Mouse (Mus musculus) heart, embryonic 13.5 days (tissue): ENCODE measurements around the gene Lipo3. TPM values are rescaled to one million over a fixed set of nuclear protein-coding genes. Genes with fewer than 3 reads are reported as not detected.
A peak's percentile ranks its signal among the peaks of the same experiment; 100 is the strongest.
"Not testable (repeated sequence)": the region's sequence is repeated elsewhere in the genome, so short reads cannot be mapped to it uniquely, and the experiment has no call there.

Source experiments
- ATAC-seq: fragments of 200-750 bp; cut with Nextera tagmentation; 2 replicates; pipeline ENCODE4 v1.8.0; 2017; ENCODE audit warnings: moderate TSS enrichment; ENCODE audit not compliant: insufficient number of reproducible peaks, low FRiP score, low TSS enrichment; ENCODE audit errors: extremely low read depth
- H3K27ac ChIP-seq: fragments of 300-500 bp; sonication (generic); replicated peaks from 2 replicates; pipeline ENCODE4 v1.5.1; 2015; ENCODE audit warnings: moderate library complexity, mild to moderate bottlenecking, inconsistent platforms
- H3K27me3 ChIP-seq: fragments of 300-500 bp; sonication (generic); replicated peaks from 2 replicates; pipeline ENCODE4 v1.6.1; 2015; ENCODE audit warnings: mild to moderate bottlenecking, inconsistent platforms
- H3K36me3 ChIP-seq: fragments of 300-500 bp; sonication (generic); 2 replicates; pipeline ENCODE4 v1.6.1; 2015; ENCODE audit warnings: mild to moderate bottlenecking, inconsistent platforms
- H3K4me1 ChIP-seq: fragments of 300-500 bp; sonication (generic); 2 replicates; pipeline ENCODE4 v1.6.1; 2015; ENCODE audit warnings: inconsistent platforms
- H3K4me2 ChIP-seq: fragments of 300-500 bp; sonication (generic); 2 replicates; pipeline ENCODE4 v1.6.1; 2015; ENCODE audit warnings: inconsistent platforms, mild to moderate bottlenecking, moderate library complexity
- H3K4me3 ChIP-seq: fragments of 300-500 bp; sonication (generic); 2 replicates; pipeline ENCODE4 v1.5.1; 2015; ENCODE audit warnings: moderate library complexity, mild to moderate bottlenecking, inconsistent platforms
- H3K9ac ChIP-seq: fragments of 300-500 bp; sonication (generic); 2 replicates; pipeline ENCODE4 v1.6.1; 2015; ENCODE audit warnings: inconsistent platforms, mild to moderate bottlenecking, moderate library complexity
- H3K9me3 ChIP-seq: fragments of 300-500 bp; sonication (generic); 2 replicates; pipeline ENCODE4 v1.6.1; 2016; ENCODE audit warnings: inconsistent platforms
- WGBS: fragments of 180-500 bp; shearing (Covaris S2); methylation state at CpG from one replicate; pipeline ENCODE4 v1.1.7; 2015; ENCODE audit warnings: mixed read lengths; 5-methylcytosine and 5-hydroxymethylcytosine counted together
- microRNA-seq: library from miRNA; unstranded; fragments of <30 nt; microRNA quantifications from one replicate; pipeline ENCODE4, GENCODE M21; 2016
- polyA plus RNA-seq: library from polyadenylated mRNA; unstranded; fragments of >200 nt; fragmentation: Nextera tagmentation; extraction: Ambion mirVana; gene quantifications from 2 replicates; pipeline ENCODE4 v1.2.1, GENCODE M21; 2015

Lipo3 gene
- 12.0 and 12.8 TPM in 2 replicates for polyA plus RNA-seq

DNA sequence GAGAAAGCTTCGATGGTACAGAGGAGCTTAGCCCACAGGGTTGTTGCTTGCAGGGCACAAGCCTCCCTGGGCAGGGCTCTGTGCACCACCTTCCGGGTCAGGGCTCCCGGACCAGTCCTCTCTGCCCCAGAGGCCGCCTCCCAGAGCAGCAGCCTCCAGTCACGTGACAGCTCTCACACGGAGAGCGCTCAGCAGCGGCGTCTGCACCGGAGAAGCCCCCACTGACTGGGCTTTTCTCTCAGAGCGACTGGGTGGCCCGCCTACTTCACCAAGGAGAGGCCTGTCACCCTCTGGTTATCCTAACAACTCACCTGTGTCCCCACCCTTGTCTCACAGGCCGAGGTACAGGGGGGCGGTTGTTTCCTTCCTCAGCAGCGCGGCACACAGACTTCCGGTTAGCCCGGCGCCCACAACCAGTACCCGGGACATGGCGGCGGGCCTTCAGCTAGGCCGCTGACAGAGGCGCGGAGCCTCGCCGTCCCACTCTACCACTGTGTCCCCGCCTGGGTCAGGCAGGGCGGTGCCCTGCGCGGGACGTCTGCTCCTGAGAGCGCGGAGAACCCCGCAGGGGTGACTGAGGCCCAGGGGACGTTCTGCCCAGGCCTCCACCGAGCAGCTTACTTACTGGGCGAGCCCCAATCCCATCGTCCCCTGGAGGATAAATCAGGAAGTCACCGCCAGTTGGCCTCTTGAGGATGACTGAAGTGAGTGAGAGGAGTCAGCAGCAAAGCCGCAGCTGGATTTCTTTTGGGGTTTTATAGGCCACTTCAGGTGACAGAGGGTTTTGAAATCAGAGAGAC lies at the start of gene Lipo3:
TSS of gene Lipo3 (minus strand) at position 665 of the 800 bp plus-strand sequence.
- not testable (repeated sequence) for H3K36me3 ChIP-seq, H3K9ac ChIP-seq, H3K9me3 ChIP-seq, ATAC-seq, H3K4me1 ChIP-seq, H3K27me3 ChIP-seq, H3K27ac ChIP-seq
- 22% methylated on average over 13 of the region's 41 CpGs for WGBS
- H3K4me3 ChIP-seq, result peak within 1 kb of the TSS; percentile 36
- H3K4me2 ChIP-seq, result peak within 1 kb of the TSS; percentile 59

DNA sequence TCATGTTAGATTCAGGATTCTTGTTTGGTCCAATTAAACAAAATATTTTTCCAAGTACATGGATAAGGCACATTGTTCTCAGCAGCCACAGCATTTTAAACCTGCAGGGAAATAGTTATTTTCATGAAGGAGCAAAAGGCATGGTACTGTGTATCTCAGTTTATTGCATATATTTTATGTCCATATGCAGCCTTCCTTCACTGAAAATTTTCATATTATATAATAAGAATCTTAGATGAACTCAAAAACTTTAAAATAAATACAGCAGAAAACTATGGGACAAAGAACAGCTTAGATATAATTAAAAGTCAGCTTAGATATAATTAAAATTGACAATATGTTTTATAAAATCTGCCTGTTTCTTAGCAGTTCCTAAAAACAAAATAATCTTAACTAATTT lies 25.6 kb upstream of the Lipo3 start, which contains the start of gene Lipo1:
TSS of gene Lipo1 (minus strand) at position 101 of the 400 bp plus-strand sequence.
- not testable (repeated sequence) for H3K36me3 ChIP-seq, H3K4me1 ChIP-seq, H3K9ac ChIP-seq, H3K27ac ChIP-seq, H3K9me3 ChIP-seq, H3K4me2 ChIP-seq, H3K4me3 ChIP-seq, H3K27me3 ChIP-seq, ATAC-seq

DNA sequence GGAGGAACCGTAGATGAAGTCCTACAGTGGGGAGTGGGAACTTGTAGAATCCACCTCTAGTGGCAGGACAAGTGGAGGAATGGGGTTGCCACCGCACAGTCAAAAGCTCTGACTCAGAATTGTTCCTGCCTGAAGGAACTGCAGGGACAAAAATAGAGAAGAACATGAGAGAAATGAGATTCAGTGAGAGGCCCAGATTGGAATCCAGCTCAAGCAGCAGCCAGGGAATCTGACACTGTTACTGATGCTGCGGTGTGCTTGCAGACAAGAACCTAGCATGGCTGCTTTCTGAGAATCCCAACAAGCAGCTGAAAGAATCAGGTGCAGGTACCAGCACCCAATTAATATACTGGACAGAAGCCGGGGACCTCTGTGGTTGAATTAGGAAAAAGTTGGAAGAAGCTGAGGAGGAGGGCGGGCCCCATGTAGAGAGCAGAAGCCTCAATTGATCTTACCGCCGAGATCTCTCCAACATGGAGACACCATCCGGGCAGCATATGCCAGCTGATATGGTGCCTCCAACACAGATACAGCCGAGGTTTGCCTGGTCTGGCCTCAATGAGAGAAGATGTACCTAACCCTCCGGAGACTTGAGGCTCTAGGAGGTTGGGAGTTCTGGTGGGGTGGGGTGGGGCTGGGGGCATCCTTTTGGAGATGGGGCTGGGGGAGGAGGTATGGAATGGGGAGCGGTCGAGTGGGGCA lies 25.0 kb upstream of the Lipo3 start:
- 73% methylated on average over 12 of the region's 12 CpGs for WGBS

DNA sequence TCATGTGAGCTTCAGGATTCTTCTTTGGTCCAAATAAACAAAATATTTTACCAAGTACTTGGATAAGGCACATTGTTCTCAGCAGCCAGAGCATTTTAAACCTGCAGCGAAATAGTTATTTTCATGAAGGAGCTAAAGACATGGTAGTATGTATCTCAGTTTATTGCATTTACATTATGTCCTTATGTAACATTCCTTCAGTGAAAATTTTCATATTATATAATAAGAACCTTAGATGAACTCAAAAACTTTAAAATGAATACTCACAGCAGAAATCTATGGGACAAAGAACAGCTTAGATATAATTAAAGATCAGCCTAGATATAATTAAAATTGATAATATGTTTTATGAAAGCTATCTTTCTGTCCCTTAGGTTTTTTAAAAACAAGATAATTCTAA lies 10.5 kb downstream of the Lipo3 start, which contains the start of gene Lipo2:
TSS of gene Lipo2 (minus strand) at position 101 of the 400 bp plus-strand sequence.
- 81% methylated on average over 1 of the region's 1 CpGs for WGBS
- H3K4me2 ChIP-seq, H3K36me3 ChIP-seq, H3K9me3 ChIP-seq, H3K4me1 ChIP-seq, H3K9ac ChIP-seq, H3K27me3 ChIP-seq, H3K4me3 ChIP-seq, H3K27ac ChIP-seq, ATAC-seq: not testable (repeated sequence)

More for the DNA sequence above, 25.0 kb upstream of the Lipo3 start:
- Histone ChIP-seq H3K4me2 (no peak overlapping the region), H3K9me3 (no peaks in the 10 kb centered on the region), H3K9ac (no peak overlapping the region), H3K27me3 (no peaks in the 10 kb centered on the region), H3K4me3 (no peak overlapping the region), H3K27ac (no peak overlapping the region), H3K4me1 (no peaks in the 10 kb centered on the region), H3K36me3 (no peaks in the 10 kb centered on the region)
- no peak for ATAC-seq

DNA sequence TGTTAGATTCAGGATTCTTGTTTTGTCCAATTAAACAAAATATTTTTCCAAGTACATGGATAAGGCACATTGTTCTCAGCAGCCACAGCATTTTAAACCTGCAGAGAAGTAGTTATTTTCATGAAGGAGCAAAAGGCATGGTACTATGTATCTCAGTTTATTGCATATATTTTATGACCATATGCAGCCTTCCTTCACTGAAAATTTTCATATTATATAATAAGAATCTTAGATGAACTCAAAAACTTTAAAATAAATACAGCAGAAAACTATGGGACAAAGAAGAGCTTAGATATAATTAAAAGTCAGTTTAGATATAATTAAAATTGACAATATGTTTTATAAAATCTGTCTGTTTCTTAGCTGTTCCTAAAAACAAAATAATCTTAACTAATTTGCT lies 136.6 kb downstream of the Lipo3 start, which contains the start of gene Gm8978:
TSS of gene Gm8978 (minus strand) at position 101 of the 400 bp plus-strand sequence.
- not testable (repeated sequence) for H3K27ac ChIP-seq, H3K4me3 ChIP-seq, H3K36me3 ChIP-seq, ATAC-seq, H3K4me1 ChIP-seq, H3K9me3 ChIP-seq, H3K27me3 ChIP-seq, H3K9ac ChIP-seq, H3K4me2 ChIP-seq

DNA sequence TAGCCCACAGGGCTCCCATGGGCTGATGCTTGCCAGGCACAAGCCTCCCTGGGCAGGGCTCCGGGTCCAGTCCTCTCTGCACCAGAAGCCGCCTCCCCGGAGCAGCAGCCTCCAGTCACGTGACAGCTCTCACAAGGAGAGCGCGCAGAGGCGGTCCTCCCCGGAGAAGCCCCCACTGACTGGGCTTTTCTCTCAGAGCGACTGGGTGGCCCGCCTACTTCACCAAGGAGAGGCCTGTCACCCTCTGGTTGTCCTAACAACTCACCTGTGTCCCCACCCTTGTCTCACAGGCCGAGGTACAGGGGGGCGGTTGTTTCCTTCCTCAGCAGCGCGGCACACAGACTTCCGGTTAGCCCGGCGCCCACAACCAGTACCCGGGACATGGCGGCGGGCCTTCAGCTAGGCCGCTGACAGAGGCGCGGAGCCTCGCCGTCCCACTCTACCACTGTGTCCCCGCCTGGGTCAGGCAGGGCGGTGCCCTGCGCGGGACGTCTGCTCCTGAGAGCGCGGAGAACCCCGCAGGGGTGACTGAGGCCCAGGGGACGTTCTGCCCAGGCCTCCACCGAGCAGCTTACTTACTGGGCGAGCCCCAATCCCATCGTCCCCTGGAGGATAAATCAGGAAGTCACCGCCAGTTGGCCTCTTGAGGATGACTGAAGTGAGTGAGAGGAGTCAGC lies 172.0 kb downstream of the Lipo3 start:
- H3K36me3 ChIP-seq, H3K27me3 ChIP-seq, H3K9me3 ChIP-seq, H3K4me1 ChIP-seq, H3K27ac ChIP-seq: not testable (repeated sequence)
- WGBS, result 5% methylated on average over 10 of the region's 38 CpGs
- H3K4me2 ChIP-seq, result peak overlapping the region; percentile 68
- peak overlapping the region; percentile 53 for H3K4me3 ChIP-seq
- ATAC-seq, result peak; percentile 85
- H3K9ac ChIP-seq, result peak overlapping the region; percentile 77

DNA sequence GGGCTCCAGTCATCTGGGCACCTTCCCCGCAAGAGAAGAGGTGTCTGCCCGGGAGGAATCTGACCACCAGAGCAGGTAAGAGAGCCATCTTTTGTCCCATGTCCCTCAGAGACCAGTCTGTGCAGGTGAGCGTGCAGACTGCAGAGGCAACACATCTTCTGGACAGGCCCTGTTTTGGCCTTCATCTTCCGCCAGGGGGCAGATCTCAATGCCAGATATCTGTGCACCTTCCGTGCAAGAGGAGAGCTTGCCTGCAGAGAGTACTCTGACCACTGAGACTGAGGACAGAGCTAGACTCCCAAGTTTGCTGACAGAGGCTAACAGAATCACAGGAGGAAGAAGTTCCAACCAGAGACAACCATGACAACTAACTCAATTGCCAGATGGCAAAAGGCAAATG lies 193.2 kb downstream of the Lipo3 start:
- not testable (repeated sequence) for H3K9me3 ChIP-seq, H3K27ac ChIP-seq, H3K4me3 ChIP-seq, H3K4me1 ChIP-seq, H3K4me2 ChIP-seq, ATAC-seq, H3K27me3 ChIP-seq, H3K9ac ChIP-seq, H3K36me3 ChIP-seq
- 76% methylated on average over 5 of the region's 5 CpGs for WGBS

DNA sequence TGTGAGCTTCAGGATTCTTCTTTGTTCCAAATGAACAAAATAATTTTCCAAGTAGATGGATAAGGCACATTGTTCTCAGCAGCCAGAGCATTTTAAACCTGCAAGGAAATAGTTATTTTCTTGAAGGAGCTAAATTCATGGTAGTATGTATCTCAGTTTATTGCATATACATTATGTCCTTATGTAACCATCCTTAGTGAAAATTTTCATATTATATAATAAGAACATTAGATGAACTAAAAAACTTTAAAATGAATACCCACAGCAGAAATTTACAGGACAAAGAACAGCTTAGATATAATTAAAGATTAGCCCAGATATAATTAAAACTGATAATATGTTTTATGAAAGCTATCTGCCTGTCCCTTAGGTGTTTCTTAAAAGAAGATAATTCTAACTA lies 244.1 kb downstream of the Lipo3 start, which contains the start of gene Lipo4:
TSS of gene Lipo4 (minus strand) at position 101 of the 400 bp plus-strand sequence.
- Histone ChIP-seq H3K27me3 (no peaks in the 10 kb centered on the region), H3K4me2 (no peak within 1 kb of the TSS), H3K27ac (no peak within 1 kb of the TSS), H3K9me3 (no peaks in the 10 kb centered on the region), H3K4me3 (no peak within 1 kb of the TSS), H3K9ac (no peak within 1 kb of the TSS), H3K4me1 (no peaks in the 10 kb centered on the region), H3K36me3 (no peaks in the 10 kb centered on the region)
- ATAC-seq, result no peak

Small RNA genes lying within 50 kb of the gene (microRNA-seq; reads per million reads assigned to microRNA genes)
- not detected for gene Gm27440

Other genes with a start within 250 kb of the Lipo3 start
- gene Lipo4, start 244.2 kb downstream of the Lipo3 start, polyA plus RNA-seq, result not detected in 2 replicates
- gene Gm8978, start 136.7 kb downstream of the Lipo3 start, polyA plus RNA-seq, result not detected in 2 replicates
- gene Lipo2, start 10.6 kb downstream of the Lipo3 start, polyA plus RNA-seq, result 0.41 and 0.52 TPM in 2 replicates
- gene Lipo1, start 25.5 kb upstream of the Lipo3 start, polyA plus RNA-seq, result not detected in 2 replicates
- gene Lipf, start 199.2 kb upstream of the Lipo3 start, polyA plus RNA-seq, result 0.10 and 0.17 TPM in 2 replicates
- not detected in 2 replicates for gene Lipk, start 246.3 kb upstream of the Lipo3 start, polyA plus RNA-seq